Mouse (Mus musculus): ENCODE results near the gene C2cd4c. TPM values are rescaled to one million over a fixed set of nuclear protein-coding genes. Genes with fewer than 3 reads are reported as not detected.

C2cd4c gene
- polyA plus RNA-seq, 1 experiment from 2014 or later, result not detected

GRCm38 (mm10) chr10:79607892-79608291 is 5.9 kb downstream of the C2cd4c start:
- 41% methylated on average over 2 of the region's 2 CpGs for WGBS
- H3K4me1 ChIP-seq, result peaks cover 14% of the 10 kb centered on the region; the same call in 1 of the 2 replicates
- no peak overlapping the region for H3K27ac ChIP-seq
- no peak overlapping the region for H3K9ac ChIP-seq
- H3K27me3 ChIP-seq (replicated peaks), result peaks cover 20% of the 10 kb centered on the region
- no peak overlapping the region for H3K4me3 ChIP-seq
- no peaks in the 10 kb centered on the region for H3K36me3 ChIP-seq
- no peak overlapping the region for H3K4me2 ChIP-seq (replicated peaks)
- H3K9me3 ChIP-seq, result no peaks in the 10 kb centered on the region
- ATAC-seq (ENCODE audit: low FRiP score, low read depth), result no peak

DNA sequence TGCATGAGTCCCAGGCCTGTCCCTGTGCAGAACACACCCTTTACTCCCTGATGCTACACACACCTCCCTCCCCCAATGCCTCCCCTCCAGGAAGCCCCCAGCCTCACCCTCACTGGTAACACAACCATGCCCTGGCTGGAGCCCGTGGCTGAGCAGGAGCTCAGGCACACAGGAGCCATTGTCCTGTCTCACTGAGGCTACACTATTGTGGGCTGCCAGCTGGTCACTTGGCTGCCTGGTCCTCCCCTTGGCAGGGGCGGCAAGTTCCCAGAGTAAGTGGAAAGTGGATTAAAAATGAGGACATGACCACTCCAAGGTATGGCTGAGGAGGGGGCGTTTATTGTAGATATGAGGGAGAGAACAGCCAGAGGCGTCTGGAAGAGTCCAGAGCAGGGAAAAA is 7.3 kb downstream of the C2cd4c start:
- Histone ChIP-seq H3K27me3 (replicated peaks) (peaks cover 7% of the 10 kb centered on the region), H3K27ac (no peak overlapping the region), H3K9ac (no peak overlapping the region), H3K9me3 (no peaks in the 10 kb centered on the region), H3K4me3 (no peak overlapping the region), H3K4me2 (replicated peaks) (no peak overlapping the region), H3K4me1 (peaks cover under 1% of the 10 kb centered on the region; the same call in 1 of the 2 replicates), H3K36me3 (no peaks in the 10 kb centered on the region)
- 67% methylated on average over 4 of the region's 4 CpGs for WGBS
- ATAC-seq (ENCODE audit: low FRiP score, low read depth), result no peak

DNA sequence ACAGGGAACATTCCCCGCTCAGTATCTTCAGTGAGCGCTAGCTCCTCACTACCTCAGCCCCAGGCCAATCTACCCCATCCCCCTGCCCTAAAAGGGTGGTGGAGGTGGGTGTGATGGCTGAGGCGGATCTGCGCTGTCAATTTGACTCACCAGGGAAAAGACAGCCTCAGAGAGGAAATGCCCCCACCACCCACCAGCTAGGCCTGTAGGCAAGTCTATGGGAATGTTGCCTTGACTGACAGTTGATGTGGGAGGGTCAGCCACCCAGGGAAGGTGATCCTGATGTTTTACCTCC is 15.9 kb downstream of the C2cd4c start:
- Histone ChIP-seq H3K9me3 (no peaks in the 10 kb centered on the region), H3K27me3 (replicated peaks) (peaks cover 13% of the 10 kb centered on the region), H3K9ac (no peak overlapping the region), H3K4me2 (replicated peaks) (no peak overlapping the region), H3K4me1 (no peaks in the 10 kb centered on the region), H3K4me3 (no peak overlapping the region), H3K36me3 (no peaks in the 10 kb centered on the region), H3K27ac (no peak overlapping the region)
- no peak for ATAC-seq (ENCODE audit: low FRiP score, low read depth)
- WGBS, result 72% methylated on average over 4 of the region's 4 CpGs

GRCm38 (mm10) chr10:79597051-79597935 is 16.5 kb downstream of the C2cd4c start:
- H3K4me3 ChIP-seq, result no peak overlapping the region
- H3K4me2 ChIP-seq (replicated peaks), result no peak overlapping the region
- no peaks in the 10 kb centered on the region for H3K4me1 ChIP-seq
- no peaks in the 10 kb centered on the region for H3K36me3 ChIP-seq
- H3K9me3 ChIP-seq, result no peaks in the 10 kb centered on the region
- ATAC-seq (ENCODE audit: low FRiP score, low read depth), result no peak
- H3K27me3 ChIP-seq (replicated peaks), result peaks cover 13% of the 10 kb centered on the region
- no peak overlapping the region for H3K27ac ChIP-seq
- H3K9ac ChIP-seq, result no peak overlapping the region
- WGBS, result 43% methylated on average over 13 of the region's 13 CpGs

DNA sequence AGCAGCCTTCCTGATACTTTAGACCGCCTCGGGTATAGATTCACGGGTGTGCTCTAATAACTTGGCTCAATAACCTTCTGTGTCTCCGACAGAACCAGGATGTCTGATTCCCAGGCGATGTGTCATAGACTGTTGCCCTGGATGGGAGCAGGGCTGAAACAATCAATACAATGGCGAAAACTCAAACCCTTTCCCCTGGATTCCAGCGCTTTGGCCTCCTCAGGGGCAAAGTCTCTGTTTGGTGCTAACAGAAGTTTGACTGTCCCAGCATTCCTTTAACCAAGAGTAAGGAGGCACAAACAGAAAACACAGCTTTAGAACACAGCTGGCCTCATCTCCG is 18.3 kb downstream of the C2cd4c start:
- Histone ChIP-seq H3K9me3 (no peaks in the 10 kb centered on the region), H3K4me2 (replicated peaks) (no peak overlapping the region), H3K27ac (no peak overlapping the region), H3K4me3 (no peak overlapping the region), H3K4me1 (no peaks in the 10 kb centered on the region), H3K36me3 (no peaks in the 10 kb centered on the region), H3K9ac (no peak overlapping the region), H3K27me3 (replicated peaks) (peaks cover 13% of the 10 kb centered on the region)
- WGBS, result 58% methylated on average over 8 of the region's 8 CpGs
- ATAC-seq (ENCODE audit: low FRiP score, low read depth), result no peak

DNA sequence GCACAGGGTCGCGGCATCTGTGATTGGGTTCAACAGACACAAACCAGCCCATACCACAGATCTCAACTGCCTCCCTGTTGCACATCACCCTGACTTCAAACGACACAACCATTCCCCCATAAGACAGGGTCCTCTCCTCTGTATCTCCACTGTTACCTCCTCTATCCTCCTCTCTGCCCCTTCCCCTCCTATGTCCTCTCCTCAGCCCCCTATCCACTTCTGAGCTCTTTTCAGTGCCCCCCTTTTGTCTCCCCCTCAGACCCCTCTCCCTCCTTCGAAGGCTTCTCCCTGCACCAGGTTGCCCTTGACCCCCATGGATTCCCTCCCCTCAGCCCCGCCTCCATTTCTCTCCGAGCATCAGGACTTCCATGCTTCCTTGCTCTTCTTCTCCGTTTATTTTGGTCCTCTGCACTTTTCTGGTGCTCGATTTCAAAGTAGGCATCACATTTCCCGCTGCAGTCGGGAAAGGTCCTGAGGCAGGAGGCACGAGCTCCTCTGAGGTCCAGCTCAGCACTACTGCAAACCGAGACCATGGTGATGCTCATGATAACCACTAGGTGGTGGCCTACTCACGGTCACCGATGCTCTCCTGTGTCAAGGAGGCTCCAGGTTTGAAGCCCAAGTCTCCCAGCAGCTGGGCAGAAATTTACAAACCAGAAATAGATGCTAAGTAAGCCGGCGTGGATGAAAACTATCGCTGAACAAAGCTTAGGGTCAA is 18.8 kb downstream of the C2cd4c start:
- Histone ChIP-seq H3K27me3 (replicated peaks) (peaks cover 13% of the 10 kb centered on the region), H3K4me3 (no peak overlapping the region), H3K4me2 (replicated peaks) (peak overlapping the region; percentile 22; the same call in 1 of the 2 replicates), H3K9me3 (no peaks in the 10 kb centered on the region), H3K9ac (no peak overlapping the region), H3K36me3 (no peaks in the 10 kb centered on the region), H3K27ac (no peak overlapping the region), H3K4me1 (no peaks in the 10 kb centered on the region)
- 16% methylated on average over 17 of the region's 17 CpGs for WGBS
- peak; percentile 90 for ATAC-seq (ENCODE audit: low FRiP score, low read depth)

DNA sequence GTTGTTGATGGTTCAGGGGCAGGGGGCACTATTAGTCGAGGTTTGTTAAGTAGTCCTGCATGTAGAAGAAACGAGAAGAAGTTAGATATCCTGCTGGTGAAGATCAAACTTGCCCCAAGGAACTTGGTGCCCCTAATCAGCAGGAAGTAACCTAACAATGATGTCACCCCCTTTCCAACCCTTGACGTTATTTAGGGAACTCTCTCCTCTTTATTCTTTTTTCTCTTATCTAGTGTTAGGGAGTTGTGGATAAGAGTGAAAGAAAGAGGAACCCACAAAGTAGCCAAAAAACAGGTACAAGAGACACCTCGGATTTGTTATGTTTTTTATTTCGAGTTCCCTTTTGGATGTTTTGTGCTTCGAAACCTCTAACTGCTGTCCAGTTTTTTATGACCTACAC is 19.7 kb downstream of the C2cd4c start:
- 61% methylated on average over 6 of the region's 6 CpGs for WGBS
- Histone ChIP-seq H3K4me1 (no peaks in the 10 kb centered on the region), H3K9me3 (no peaks in the 10 kb centered on the region), H3K9ac (no peak overlapping the region), H3K4me3 (no peak overlapping the region), H3K4me2 (replicated peaks) (no peak overlapping the region), H3K27ac (no peak overlapping the region), H3K27me3 (replicated peaks) (peaks cover 13% of the 10 kb centered on the region), H3K36me3 (no peaks in the 10 kb centered on the region)
- ATAC-seq (ENCODE audit: low FRiP score, low read depth), result no peak

DNA sequence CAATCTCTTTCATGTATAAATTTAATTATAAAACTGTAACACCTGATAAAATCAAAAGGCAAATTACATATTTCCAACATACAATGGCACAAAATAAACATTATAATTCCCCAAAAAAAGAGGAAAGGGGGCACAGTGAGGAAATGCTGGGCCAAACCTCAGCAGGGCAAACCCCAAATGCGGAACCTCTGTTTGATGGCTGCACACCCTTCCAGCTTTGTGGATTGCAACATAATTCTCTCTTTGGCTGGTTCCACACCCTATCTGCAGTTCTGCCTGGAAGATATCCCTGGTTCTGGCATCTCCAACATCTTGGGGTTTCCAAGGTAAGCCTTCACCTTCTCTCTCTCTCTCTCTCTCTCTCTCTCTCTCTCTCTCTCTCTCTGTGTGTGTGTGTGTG is 23.1 kb downstream of the C2cd4c start:
- WGBS, result 97% methylated on average over 1 of the region's 1 CpGs
- Histone ChIP-seq H3K27ac (no peak overlapping the region), H3K9ac (no peak overlapping the region), H3K4me1 (no peaks in the 10 kb centered on the region), H3K36me3 (no peaks in the 10 kb centered on the region), H3K4me2 (replicated peaks) (no peak overlapping the region), H3K9me3 (no peaks in the 10 kb centered on the region), H3K4me3 (no peak overlapping the region), H3K27me3 (replicated peaks) (peaks cover 7% of the 10 kb centered on the region)
- no peak for ATAC-seq (ENCODE audit: low FRiP score, low read depth)

- 73% methylated on average over 4 of the region's 4 CpGs for WGBS
- Histone ChIP-seq H3K27me3 (replicated peaks) (no peaks in the 10 kb centered on the region), H3K9me3 (no peaks in the 10 kb centered on the region), H3K4me3 (no peak overlapping the region), H3K27ac (no peak overlapping the region), H3K36me3 (no peaks in the 10 kb centered on the region), H3K4me2 (replicated peaks) (no peak overlapping the region), H3K4me1 (no peaks in the 10 kb centered on the region), H3K9ac (no peak overlapping the region)
- no peak for ATAC-seq (ENCODE audit: low FRiP score, low read depth)
Measured at GRCm38 (mm10) chr10:79587752-79588126, 26.1 kb downstream of the C2cd4c start.

- H3K4me1 ChIP-seq, result no peaks in the 10 kb centered on the region
- no peak within 1 kb of the TSS for H3K27ac ChIP-seq
- H3K27me3 ChIP-seq (replicated peaks), result no peaks in the 10 kb centered on the region
- H3K4me3 ChIP-seq, result no peak within 1 kb of the TSS
- H3K9me3 ChIP-seq, result no peaks in the 10 kb centered on the region
- H3K9ac ChIP-seq, result no peak within 1 kb of the TSS
- no peak within 1 kb of the TSS for H3K4me2 ChIP-seq (replicated peaks)
- H3K36me3 ChIP-seq, result no peaks in the 10 kb centered on the region
- no peak for ATAC-seq (ENCODE audit: low FRiP score, low read depth)
- 80% methylated on average over 5 of the region's 5 CpGs for WGBS
Measured at GRCm38 (mm10) chr10:79587061-79587751, 26.6 kb downstream of the C2cd4c start, which contains the start of gene Theg. Theg (minus strand) TSS chr10:79587331.

- no peaks in the 10 kb centered on the region for H3K36me3 ChIP-seq
- H3K4me2 ChIP-seq (replicated peaks), result no peak overlapping the region
- H3K27me3 ChIP-seq (replicated peaks), result no peaks in the 10 kb centered on the region
- H3K9ac ChIP-seq, result no peak overlapping the region
- WGBS, result 81% methylated on average over 8 of the region's 8 CpGs
- H3K4me3 ChIP-seq, result no peak overlapping the region
- no peaks in the 10 kb centered on the region for H3K4me1 ChIP-seq
- no peak for ATAC-seq (ENCODE audit: low FRiP score, low read depth)
- H3K9me3 ChIP-seq, result no peaks in the 10 kb centered on the region
- H3K27ac ChIP-seq, result no peak overlapping the region
Measured at GRCm38 (mm10) chr10:79586243-79586642, 27.6 kb downstream of the C2cd4c start.

DNA sequence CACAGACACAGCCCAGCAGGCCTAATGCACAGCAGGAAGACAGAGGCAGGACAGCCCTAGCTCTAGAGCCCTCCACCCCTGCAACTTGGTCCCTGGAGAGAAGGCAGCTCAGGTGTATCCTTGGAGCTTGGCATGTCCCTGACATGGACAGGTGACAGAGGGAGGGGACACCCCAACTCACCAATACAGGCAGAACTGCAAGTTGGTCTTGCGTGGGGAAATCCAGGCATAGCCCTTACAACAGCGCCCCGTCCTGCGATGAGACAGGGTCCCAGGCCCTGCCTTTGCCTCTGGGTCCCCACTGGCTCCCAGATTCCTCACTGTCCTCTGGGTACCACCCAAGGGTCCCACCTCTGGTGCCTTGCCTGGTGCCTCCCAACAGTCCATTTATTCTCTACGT is 28.1 kb downstream of the C2cd4c start:
- no peak overlapping the region for H3K4me3 ChIP-seq
- WGBS, result 95% methylated on average over 5 of the region's 5 CpGs
- no peak for ATAC-seq (ENCODE audit: low FRiP score, low read depth)

More for the DNA sequence above, 28.1 kb downstream of the C2cd4c start:
- Histone ChIP-seq H3K4me2 (replicated peaks) (no peak overlapping the region), H3K9me3 (no peaks in the 10 kb centered on the region), H3K4me1 (no peaks in the 10 kb centered on the region), H3K27me3 (replicated peaks) (no peaks in the 10 kb centered on the region), H3K9ac (no peak overlapping the region), H3K27ac (no peak overlapping the region), H3K36me3 (no peaks in the 10 kb centered on the region)

All from neural tube, embryonic 12.5 days (tissue).